Mouse (Mus musculus) lung, postnatal 0 days (tissue): ENCODE measurements around the gene Gba. TPM values are rescaled to one million over a fixed set of nuclear protein-coding genes. Genes with fewer than 3 reads are reported as not detected.

Source experiments
- ATAC-seq: fragments of 200-750 bp; cut with Nextera tagmentation; 2 replicates; pipeline ENCODE4 v1.8.0; 2017; ENCODE audit warnings: moderate library complexity
- DNase-seq: peaks from one replicate; pipeline ENCODE4 v3.0.0-alpha.2; 2016; ENCODE audit warnings: low spot score
- H3K27ac ChIP-seq: fragments of 300-500 bp; sonication (generic); 2 replicates; pipeline ENCODE4 v1.5.1; 2014; ENCODE audit warnings: antibody characterized with exemption, mild to moderate bottlenecking, low read length, mixed read lengths
- H3K27me3 ChIP-seq: fragments of 300-500 bp; sonication (generic); replicated peaks from 2 replicates; pipeline ENCODE4 v1.6.1; 2014; ENCODE audit warnings: low read length, mixed read lengths; ENCODE audit not compliant: insufficient read depth
- H3K36me3 ChIP-seq: fragments of 300-500 bp; sonication (generic); 2 replicates; pipeline ENCODE4 v1.6.1; 2014; ENCODE audit warnings: low read length, mixed read lengths; ENCODE audit not compliant: insufficient read depth
- H3K4me1 ChIP-seq: fragments of 300-500 bp; sonication (generic); 2 replicates; pipeline ENCODE4 v1.6.1; 2014; ENCODE audit warnings: antibody characterized with exemption, low read depth, low read length, mixed read lengths; ENCODE audit not compliant: insufficient read depth
- H3K4me2 ChIP-seq: fragments of 300-500 bp; sonication (generic); replicated peaks from 2 replicates; pipeline ENCODE4 v1.6.1; 2014; ENCODE audit warnings: low read depth, mild to moderate bottlenecking, low read length, moderate library complexity, mixed read lengths
- H3K4me3 ChIP-seq: fragments of 300-500 bp; sonication (generic); 2 replicates; pipeline ENCODE4 v1.5.1; 2014; ENCODE audit warnings: low read depth, low read length
- H3K9ac ChIP-seq: fragments of 300-500 bp; sonication (generic); replicated peaks from 2 replicates; pipeline ENCODE4 v1.6.1; 2014; ENCODE audit warnings: low read depth, mild to moderate bottlenecking
- H3K9me3 ChIP-seq: fragments of 300-500 bp; sonication (generic); 2 replicates; pipeline ENCODE4 v1.6.1; 2016; ENCODE audit warnings: low read length, mixed read lengths
- CTCF ChIP-seq: IDR thresholded peaks from 2 replicates; pipeline ENCODE4 v1.5.1; 2016; ENCODE audit warnings: antibody characterized with exemption, mild to moderate bottlenecking
- EP300 ChIP-seq: IDR thresholded peaks from 2 replicates; pipeline ENCODE4 v1.6.1; 2016; ENCODE audit warnings: antibody characterized with exemption, mild to moderate bottlenecking, control low read depth
- WGBS: fragments of 180-500 bp; shearing (Covaris S2); extraction: QIAGEN DNeasy Blood & Tissue Kit; methylation state at CpG from one replicate; pipeline ENCODE4 v1.1.7; 2014; 5-methylcytosine and 5-hydroxymethylcytosine counted together
- polyA plus RNA-seq: library from polyadenylated mRNA; unstranded; fragments of >200 nt; fragmentation: Nextera tagmentation; extraction: Ambion mirVana; gene quantifications from 2 replicates; pipeline ENCODE4 v1.2.1, GENCODE M21; 2015

Gene Gba
- polyA plus RNA-seq, 1 experiment from 2014 or later: 46.5 TPM

GRCm38 (mm10) chr3:89181749-89182500 lies 20.8 kb upstream of the Gba start:
- Histone ChIP-seq H3K9ac (no peak overlapping the region), H3K4me3 (no peak overlapping the region), H3K27ac (no peak overlapping the region), H3K27me3 (no peaks in the 10 kb centered on the region), H3K4me1 (peaks cover 7% of the 10 kb centered on the region; the same call in 1 of the 2 replicates), H3K36me3 (peaks cover 10% of the 10 kb centered on the region; the same call in 1 of the 2 replicates), H3K9me3 (no peaks in the 10 kb centered on the region), H3K4me2 (no peak overlapping the region)
- DNase-seq: no peak
- TF ChIP-seq CTCF: no peak
- TF ChIP-seq EP300: no peak
- ATAC-seq: no peak
- 89% methylated on average over 27 of the region's 27 CpGs for WGBS

- 33% methylated on average over 7 of the region's 7 CpGs for WGBS
- H3K27ac ChIP-seq: no peak overlapping the region
- ATAC-seq: no peak
These were observed 20.1 kb upstream of the Gba start for GRCm38 (mm10) chr3:89182531-89183057.

GRCm38 (mm10) chr3:89183058-89183958 lies 19.4 kb upstream of the Gba start, which contains the start of gene Fam189b:
Fam189b (plus strand) TSS chr3:89183143.
- Histone ChIP-seq H3K27me3 (no peaks in the 10 kb centered on the region), H3K4me3 (peak within 1 kb of the TSS; percentile 50), H3K4me1 (peaks cover 4% of the 10 kb centered on the region; the same call in 1 of the 2 replicates), H3K4me2 (peak within 1 kb of the TSS; percentile 89), H3K9ac (peak within 1 kb of the TSS; percentile 48; the same call in 1 of the 2 replicates), H3K9me3 (no peaks in the 10 kb centered on the region), H3K36me3 (peaks cover 10% of the 10 kb centered on the region; the same call in 1 of the 2 replicates), H3K27ac (no peak within 1 kb of the TSS)
- peak; percentile 96 for ATAC-seq
- 8% methylated on average over 39 of the region's 39 CpGs for WGBS
- peak; percentile 22; the same call in 1 of the 2 replicates for TF ChIP-seq CTCF
- TF ChIP-seq EP300: no peak
- peak; percentile 89 for DNase-seq

More at GRCm38 (mm10) chr3:89182531-89183057, 20.1 kb upstream of the Gba start:
- Histone ChIP-seq H3K36me3 (peaks cover 10% of the 10 kb centered on the region; the same call in 1 of the 2 replicates), H3K4me3 (peak overlapping the region; percentile 50), H3K4me2 (peak overlapping the region; percentile 89), H3K9me3 (no peaks in the 10 kb centered on the region), H3K9ac (no peak overlapping the region), H3K4me1 (peaks cover 7% of the 10 kb centered on the region; the same call in 1 of the 2 replicates), H3K27me3 (no peaks in the 10 kb centered on the region)
- TF ChIP-seq EP300 (no peak), CTCF (no peak)
- DNase-seq: no peak

GRCm38 (mm10) chr3:89183959-89184315 lies 18.8 kb upstream of the Gba start:
- WGBS: 79% methylated on average over 5 of the region's 6 CpGs
- no peak overlapping the region for H3K4me3 ChIP-seq
- DNase-seq (no peak), ATAC-seq (no peak)
- no peak overlapping the region for H3K27ac ChIP-seq
- H3K4me1 ChIP-seq: peaks cover 4% of the 10 kb centered on the region; the same call in 1 of the 2 replicates
- no peak for TF ChIP-seq CTCF
- no peak for TF ChIP-seq EP300
- H3K4me2 ChIP-seq: peak overlapping the region; percentile 89
- H3K27me3 ChIP-seq: no peaks in the 10 kb centered on the region
- peaks cover 10% of the 10 kb centered on the region; the same call in 1 of the 2 replicates for H3K36me3 ChIP-seq
- H3K9ac ChIP-seq: no peak overlapping the region
- H3K9me3 ChIP-seq: no peaks in the 10 kb centered on the region

- no peaks in the 10 kb centered on the region for H3K27me3 ChIP-seq
- ATAC-seq: no peak
- TF ChIP-seq EP300 (no peak), CTCF (no peak)
- H3K9ac ChIP-seq: no peak overlapping the region
- peaks cover 4% of the 10 kb centered on the region; the same call in 1 of the 2 replicates for H3K4me1 ChIP-seq
- no peak for DNase-seq
- no peaks in the 10 kb centered on the region for H3K9me3 ChIP-seq
- no peak overlapping the region for H3K27ac ChIP-seq
- H3K4me2 ChIP-seq: no peak overlapping the region
- H3K36me3 ChIP-seq: no peaks in the 10 kb centered on the region
- no peak overlapping the region for H3K4me3 ChIP-seq
- 54% methylated on average over 23 of the region's 23 CpGs for WGBS
These were observed 15.5 kb upstream of the Gba start for GRCm38 (mm10) chr3:89187197-89187596.
